ENCODE assay signal across 9 mouse cellular contexts in genomic region chr17:43581012-43581467, GRCm38 (mm10). TPM values are rescaled to one million over a fixed set of nuclear protein-coding genes. Genes with fewer than 3 reads are reported as not detected.
A peak's percentile ranks its signal among the peaks of the same experiment; 100 is the strongest.
DNase-seq lines count a peak whose midpoint lies in the region; ATAC-seq and TF ChIP-seq lines count a peak whose summit lies in the region.
"Had no signal": no experiment of that assay in that cellular context is flagged by ENCODE, and none has a peak within 500 bp of the region (broad histone marks: within the 10 kb centered on the region; RNA-seq: fewer than 3 reads in every experiment).

No protein-coding gene starts in this region.

- H3K27ac ChIP-seq in embryonic fibroblast, embryonic 13.5 days (ENCODE audit: insufficient read depth, low read length): peak overlapping the region; percentile 0; the same call in 1 of the 2 replicates
- peak overlapping the region; percentile 68 for H3K27ac ChIP-seq in heart, embryonic 16.5 days (ENCODE audit: low read length)
- peak overlapping the region; percentile 40 for H3K27ac ChIP-seq in midbrain, embryonic 12.5 days (replicated peaks)

- no peak overlapping the region for H3K4me3 ChIP-seq in embryonic fibroblast, embryonic 13.5 days (ENCODE audit: insufficient read depth, low read length)
- H3K4me3 ChIP-seq in heart, embryonic 16.5 days (ENCODE audit: low read length): peak overlapping the region; percentile 17
- no peak overlapping the region for H3K4me3 ChIP-seq in midbrain, embryonic 12.5 days

- ATAC-seq in heart, embryonic 16.5 days (replicated peaks; ENCODE audit: extremely low read depth, insufficient read depth, low FRiP score): peak; percentile 72
- ATAC-seq in midbrain, embryonic 12.5 days (ENCODE audit: low FRiP score, low read depth): peak; percentile 49; the same call in 1 of the 2 replicates
- no peak for ATAC-seq in megakaryocyte progenitor cell, adult 5-6 weeks (replicated peaks; ENCODE audit: poor library complexity)

- peaks cover 11% of the 10 kb centered on the region for H3K4me1 ChIP-seq in embryonic fibroblast, embryonic 13.5 days (ENCODE audit: control insufficient read depth, insufficient read depth, low read length)
- H3K4me1 ChIP-seq in heart, embryonic 16.5 days (ENCODE audit: control insufficient read depth, insufficient read depth, low read length): peaks cover 9% of the 10 kb centered on the region
- H3K4me1 ChIP-seq in midbrain, embryonic 12.5 days: peaks cover 10% of the 10 kb centered on the region

- peak; percentile 53 for DNase-seq in embryo, embryonic 10.5 days (ENCODE audit: low spot score)
- peak; percentile 50 for DNase-seq in kidney, postnatal 14 days
- no peak for DNase-seq in layer of hippocampus, adult 8-10 months (ENCODE audit: low spot score in 2 of 2)
- no peak for DNase-seq in urinary bladder, postnatal 10 days (ENCODE audit: low spot score)

- H3K36me3 ChIP-seq in heart, embryonic 16.5 days (ENCODE audit: control insufficient read depth, insufficient read depth): no peaks in the 10 kb centered on the region
- no peaks in the 10 kb centered on the region for H3K36me3 ChIP-seq in midbrain, embryonic 12.5 days

- H3K4me2 ChIP-seq in heart, embryonic 16.5 days (ENCODE audit: low read depth, low read length): peak overlapping the region; percentile 49
- H3K4me2 ChIP-seq in midbrain, embryonic 12.5 days (replicated peaks): peak overlapping the region; percentile 2; the same call in 1 of the 2 replicates

- 20% methylated on average over 8 of the region's 8 CpGs for WGBS in heart, embryonic 16.5 days
- WGBS in midbrain, embryonic 12.5 days: 27% methylated on average over 8 of the region's 8 CpGs

- TF ChIP-seq POLR2A in embryonic fibroblast, embryonic 13.5 days (IDR thresholded peaks at IDR 0.05; ENCODE audit: low read depth, low read length): no peak

- H3K9me3 ChIP-seq in heart, embryonic 16.5 days (replicated peaks; ENCODE audit: control insufficient read depth, low read length): no peaks in the 10 kb centered on the region
- H3K9me3 ChIP-seq in midbrain, embryonic 12.5 days: no peaks in the 10 kb centered on the region

- H3K27me3 ChIP-seq in heart, embryonic 16.5 days (ENCODE audit: control insufficient read depth, insufficient read depth, low read length): no peaks in the 10 kb centered on the region
- no peaks in the 10 kb centered on the region for H3K27me3 ChIP-seq in midbrain, embryonic 12.5 days

- no peak for TF ChIP-seq CTCF in embryonic fibroblast, embryonic 13.5 days (IDR thresholded peaks at IDR 0.05; ENCODE audit: borderline replicate concordance, insufficient read depth, low read length)

- peak overlapping the region; percentile 26; the same call in 1 of the 2 replicates for H3K9ac ChIP-seq in heart, embryonic 16.5 days (ENCODE audit: low read length)
- no peak overlapping the region for H3K9ac ChIP-seq in midbrain, embryonic 12.5 days (replicated peaks)

RNA-seq across cellular contexts. Expression of gene Pla2g7, which starts 13.1 kb away (rescaled TPM):
- 38.7 and 58.4 TPM in 2 replicates for polyA plus RNA-seq in embryonic fibroblast, embryonic 13.5 days (2011; ENCODE audit: insufficient read length, low read depth, missing spikeins)
- polyA plus RNA-seq in heart, embryonic 16.5 days (2015; fragmentation: Nextera tagmentation; extraction: Ambion mirVana): 12.1 and 17.4 TPM in 2 replicates
- 4.9 and 7.3 TPM in 2 replicates for polyA plus RNA-seq in midbrain, embryonic 12.5 days (2016; fragmentation: Nextera tagmentation; extraction: Ambion mirVana)
- total RNA-seq in layer of hippocampus, adult 8-10 months (2022): 100 to 1,000 TPM; 106 to 115 (median 112) TPM
- total RNA-seq in megakaryocyte progenitor cell, adult 5-6 weeks (2015): 1.3 and 2.0 TPM in 2 replicates
- 0.88 and 3.2 TPM in 2 replicates for total RNA-seq in megakaryocyte progenitor cell, adult 5-6 weeks (2017)

RNA-seq across cellular contexts. Expression of gene Ankrd66, which starts 37.6 kb away (rescaled TPM):
- polyA plus RNA-seq in embryonic fibroblast, embryonic 13.5 days (2011; ENCODE audit: insufficient read length, low read depth, missing spikeins): 0.38 TPM in 1 of 2 replicates, not detected in the other
- polyA plus RNA-seq in heart, embryonic 16.5 days (2015; fragmentation: Nextera tagmentation; extraction: Ambion mirVana): 0.30 TPM in 1 of 2 replicates, not detected in the other
- polyA plus RNA-seq in midbrain, embryonic 12.5 days (2016; fragmentation: Nextera tagmentation; extraction: Ambion mirVana): not detected in 2 replicates
- total RNA-seq in layer of hippocampus, adult 8-10 months (2022): under 1 TPM in 3 of 4 experiments, not detected in 1; 0.37 to 0.85 (median 0.84) TPM
- total RNA-seq in megakaryocyte progenitor cell, adult 5-6 weeks (2015): not detected in 2 replicates
- total RNA-seq in megakaryocyte progenitor cell, adult 5-6 weeks (2017): not detected in 2 replicates
- polyA plus RNA-seq: limb, embryonic 11.5 days had no signal

RNA-seq across cellular contexts. Expression of gene Tdrd6, which starts 49.1 kb away (rescaled TPM):
- polyA plus RNA-seq in embryonic fibroblast, embryonic 13.5 days (2011; ENCODE audit: insufficient read length, low read depth, missing spikeins): not detected in 2 replicates
- 0.03 TPM in 1 of 2 replicates, not detected in the other for polyA plus RNA-seq in heart, embryonic 16.5 days (2015; fragmentation: Nextera tagmentation; extraction: Ambion mirVana)
- polyA plus RNA-seq in midbrain, embryonic 12.5 days (2016; fragmentation: Nextera tagmentation; extraction: Ambion mirVana): 0.26 TPM in 1 of 2 replicates, not detected in the other
- total RNA-seq in layer of hippocampus, adult 8-10 months (2022): under 1 TPM; 0.29 to 0.92 (median 0.41) TPM
- total RNA-seq in megakaryocyte progenitor cell, adult 5-6 weeks (2015): not detected in 2 replicates
- not detected in 2 replicates for total RNA-seq in megakaryocyte progenitor cell, adult 5-6 weeks (2017)

Comparison
In these comparisons a context has a peak if more than half of its experiments do, and no peak if none do; other contexts are left out.
1. DNase-seq: peak in embryo, embryonic 10.5 days (single experiment) and kidney, postnatal 14 days (single experiment); none in layer of hippocampus, adult 8-10 months (0 of 2) and urinary bladder, postnatal 10 days (single experiment).
2. H3K27ac ChIP-seq: peak in every context shown above with its lines; median percentile 68 in heart, embryonic 16.5 days; 40 in midbrain, embryonic 12.5 days; 0 in embryonic fibroblast, embryonic 13.5 days.